21 mouse cellular contexts compared by ENCODE assay signal in genomic region chr5:28493550-28493949, GRCm38 (mm10). TPM values are rescaled to one million over a fixed set of nuclear protein-coding genes. Genes with fewer than 3 reads are reported as not detected.
"Had no signal": no experiment of that assay in that cellular context is flagged by ENCODE, and none has a peak within 500 bp of the region (broad histone marks: within the 10 kb centered on the region; RNA-seq: fewer than 3 reads in every experiment).

No protein-coding gene starts in this region.

- H3K9me3 ChIP-seq: liver, embryonic 15.5 days; lung, embryonic 15.5 days; megakaryocyte, embryonic 14.5 days; midbrain, embryonic 13.5 days; midbrain, embryonic 15.5 days; neural tube, embryonic 12.5 days had no signal

- DNase-seq: liver, postnatal 0 days; lung, adult 2 months; lung, postnatal 14 days; lung, postnatal 36 days; right cerebral cortex, postnatal 14 days; thymus, adult 2 months; thymus, postnatal 25 days; thymus, postnatal 4 days had no signal

- H3K9ac ChIP-seq: liver, embryonic 15.5 days; liver, postnatal 0 days; lung, embryonic 15.5 days; midbrain, embryonic 13.5 days; midbrain, embryonic 15.5 days; neural tube, embryonic 12.5 days had no signal

- H3K27ac ChIP-seq: liver, embryonic 15.5 days; lung, embryonic 15.5 days; macrophage; midbrain, embryonic 13.5 days; midbrain, embryonic 15.5 days; neural tube, embryonic 12.5 days had no signal

- ATAC-seq: liver, postnatal 0 days; lung, postnatal 0 days; midbrain, embryonic 13.5 days; midbrain, embryonic 15.5 days had no signal

- H3K4me3 ChIP-seq: liver, embryonic 15.5 days; lung, embryonic 15.5 days; megakaryocyte, embryonic 14.5 days; midbrain, embryonic 13.5 days; midbrain, embryonic 15.5 days; neural tube, embryonic 12.5 days had no signal

- H3K4me1 ChIP-seq: liver, embryonic 15.5 days; megakaryocyte, embryonic 14.5 days; midbrain, embryonic 13.5 days; midbrain, embryonic 15.5 days; neural tube, embryonic 12.5 days had no signal

- H3K27me3 ChIP-seq: liver, embryonic 15.5 days; lung, embryonic 15.5 days; midbrain, embryonic 13.5 days; midbrain, embryonic 15.5 days; neural tube, embryonic 12.5 days had no signal

- H3K36me3 ChIP-seq: liver, embryonic 15.5 days; lung, embryonic 15.5 days; midbrain, embryonic 13.5 days; midbrain, embryonic 15.5 days; neural tube, embryonic 12.5 days had no signal

- H3K4me2 ChIP-seq: liver, embryonic 15.5 days; lung, embryonic 15.5 days; midbrain, embryonic 11.5 days; midbrain, embryonic 13.5 days; midbrain, embryonic 15.5 days; neural tube, embryonic 12.5 days had no signal

RNA-seq across cellular contexts. Expression of gene Shh, which starts 26.5 kb away (rescaled TPM):
- total RNA-seq: megakaryocyte progenitor cell, adult 5-6 weeks; monocyte, adult 5-6 weeks; neutrophil, adult 5-6 weeks had no signal
- polyA plus RNA-seq: liver, embryonic 15.5 days; liver, postnatal 0 days; macrophage; spleen, adult 2 months had no signal
